Mouse (Mus musculus) lung, postnatal 14 days (tissue): Measurements from ENCODE around the gene Ngef.

Experiments used
- DNase-seq: peaks from one replicate; pipeline ENCODE4 v3.0.0; 2021

The Ngef gene

DNA sequence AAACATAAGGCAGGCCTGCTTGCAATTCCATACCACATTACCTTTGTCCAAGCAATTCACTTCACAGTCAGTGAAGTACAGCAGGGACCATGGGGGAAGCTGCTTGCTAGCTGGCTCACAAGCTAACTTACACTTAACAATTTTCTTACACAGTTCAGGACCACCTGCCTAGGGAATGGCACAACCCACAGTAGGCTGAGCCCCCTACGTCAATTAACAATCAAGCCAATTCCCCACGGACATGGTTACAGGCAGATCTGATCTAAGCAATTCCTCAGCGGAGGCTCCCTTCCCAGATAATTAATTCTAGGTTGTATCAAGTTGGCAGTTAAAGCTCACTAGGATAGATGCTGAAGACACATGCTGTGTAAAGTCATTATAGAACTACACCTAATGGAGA lies 10.7 kb downstream of the Ngef start:
- no peak for DNase-seq

GRCm38 (mm10) chr1:87553586-87553985 lies 20.1 kb downstream of the Ngef start:
- no peak for DNase-seq

GRCm38 (mm10) chr1:87551008-87551407 lies 22.7 kb downstream of the Ngef start:
- no peak for DNase-seq

- peak; percentile 71 for DNase-seq
Observed at GRCm38 (mm10) chr1:87541614-87542013, 32.1 kb downstream of the Ngef start.

- DNase-seq: no peak
Observed at GRCm38 (mm10) chr1:87537008-87537407, 36.7 kb downstream of the Ngef start.

DNA sequence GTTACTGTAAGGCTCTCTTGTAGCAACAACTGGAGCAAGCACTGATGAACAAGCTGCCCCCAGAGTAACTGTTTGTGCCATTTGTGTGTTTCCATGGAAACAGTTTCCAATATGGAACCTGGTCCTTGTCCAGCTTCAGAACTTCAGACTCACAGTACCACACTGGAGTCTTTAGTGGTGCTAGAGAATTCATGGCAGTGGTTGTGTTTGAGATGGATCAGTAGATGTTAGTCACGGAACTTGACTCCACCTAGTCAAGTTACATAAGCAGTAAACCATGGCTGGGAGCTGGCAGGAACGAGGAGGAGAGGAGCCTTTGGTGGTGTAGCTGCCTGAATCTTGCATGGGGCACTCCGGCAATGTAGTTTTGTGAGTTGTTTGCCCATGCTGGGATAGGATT lies 39.6 kb downstream of the Ngef start:
- no peak for DNase-seq

GRCm38 (mm10) chr1:87532346-87532745 lies 41.3 kb downstream of the Ngef start:
- no peak for DNase-seq

DNA sequence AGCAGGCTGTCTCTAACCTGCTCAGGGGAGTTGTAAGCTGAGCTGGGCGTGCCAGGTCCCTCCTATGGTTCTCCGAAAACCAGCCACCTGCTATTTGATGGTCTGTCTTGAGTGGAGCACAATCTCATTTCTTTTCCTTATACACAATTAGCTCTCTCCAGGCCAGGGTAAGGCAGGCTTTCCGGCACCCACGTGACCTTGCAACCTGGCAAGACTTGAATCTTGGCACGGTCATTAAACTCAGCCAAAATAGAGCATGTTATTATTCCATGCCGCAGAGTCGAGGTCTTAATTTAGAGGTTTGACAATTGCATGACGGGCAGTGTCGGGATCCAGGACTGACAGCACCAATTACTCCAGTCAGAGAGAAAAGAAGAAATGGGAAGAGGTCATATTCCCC lies 46.5 kb downstream of the Ngef start:
- DNase-seq: no peak

DNA sequence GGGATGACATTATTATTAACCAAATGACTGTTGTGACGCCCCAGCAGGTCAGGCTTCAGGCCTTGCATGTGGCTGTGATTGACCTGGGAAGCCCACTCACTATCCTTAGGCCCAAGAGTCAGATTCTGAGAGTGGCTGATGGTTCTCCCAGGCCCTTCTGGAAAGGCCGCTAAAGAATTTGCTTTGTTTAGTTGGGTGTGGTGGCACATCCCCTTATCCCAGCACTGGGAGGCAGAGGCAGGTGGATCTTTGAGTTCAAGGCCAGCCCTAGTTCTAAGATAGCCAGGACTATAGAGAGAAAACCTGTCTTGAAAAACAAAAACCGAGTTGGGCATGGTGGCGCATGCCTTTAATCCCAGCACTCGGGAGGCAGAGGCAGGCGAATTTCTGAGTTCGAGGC lies 48.6 kb downstream of the Ngef start:
- DNase-seq: no peak

- DNase-seq: no peak
Observed at GRCm38 (mm10) chr1:87521523-87521922, 52.1 kb downstream of the Ngef start.

DNA sequence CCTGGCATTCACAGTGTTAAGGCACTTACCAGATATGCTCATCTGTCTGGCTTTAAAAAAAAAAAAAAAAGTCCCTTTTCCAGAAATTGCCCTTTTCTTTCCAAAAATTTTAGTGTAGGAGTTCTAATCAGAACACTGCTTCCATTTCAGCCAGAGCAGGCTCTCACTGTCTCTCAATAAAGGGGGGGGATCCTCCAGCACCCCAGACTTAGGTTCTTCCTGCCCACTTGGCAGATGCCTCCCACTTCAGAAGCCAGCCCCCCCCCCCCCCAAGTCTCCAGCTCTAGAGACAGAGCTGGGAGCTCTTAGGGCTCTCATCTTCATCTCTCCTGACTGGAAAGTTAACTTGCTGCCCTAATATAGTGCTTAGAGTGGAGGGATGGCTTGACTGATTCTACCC lies 53.2 kb downstream of the Ngef start:
- no peak for DNase-seq

GRCm38 (mm10) chr1:87510845-87511244 lies 62.8 kb downstream of the Ngef start:
- no peak for DNase-seq

DNA sequence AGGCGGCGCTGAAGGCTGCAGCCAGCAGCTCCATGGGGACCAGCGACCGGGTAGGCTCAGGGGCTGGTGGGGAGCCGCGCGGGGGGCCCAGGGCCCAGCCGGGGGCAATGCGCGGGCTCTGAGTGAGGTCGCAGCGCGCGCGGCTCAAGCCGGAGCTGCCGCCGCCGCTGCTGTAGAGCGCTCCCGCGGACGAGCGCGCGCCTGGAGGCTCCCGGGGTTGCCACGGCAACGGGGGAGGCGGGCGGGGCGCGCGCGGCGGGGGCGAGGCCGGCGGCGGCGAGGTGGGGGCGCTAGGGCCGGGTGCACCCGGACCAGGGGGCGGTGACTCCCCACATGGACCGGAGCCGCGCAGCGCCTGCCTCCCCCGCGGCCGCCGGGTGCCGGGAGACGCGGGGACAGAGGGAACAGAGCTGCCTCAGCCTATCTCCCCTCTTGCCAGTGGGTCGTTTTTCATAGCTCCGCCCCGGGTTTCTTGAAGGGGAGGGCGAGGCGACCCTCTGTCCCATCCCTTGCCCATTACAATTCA lies 63.4 kb downstream of the Ngef start:
- DNase-seq: peak; percentile 52

DNA sequence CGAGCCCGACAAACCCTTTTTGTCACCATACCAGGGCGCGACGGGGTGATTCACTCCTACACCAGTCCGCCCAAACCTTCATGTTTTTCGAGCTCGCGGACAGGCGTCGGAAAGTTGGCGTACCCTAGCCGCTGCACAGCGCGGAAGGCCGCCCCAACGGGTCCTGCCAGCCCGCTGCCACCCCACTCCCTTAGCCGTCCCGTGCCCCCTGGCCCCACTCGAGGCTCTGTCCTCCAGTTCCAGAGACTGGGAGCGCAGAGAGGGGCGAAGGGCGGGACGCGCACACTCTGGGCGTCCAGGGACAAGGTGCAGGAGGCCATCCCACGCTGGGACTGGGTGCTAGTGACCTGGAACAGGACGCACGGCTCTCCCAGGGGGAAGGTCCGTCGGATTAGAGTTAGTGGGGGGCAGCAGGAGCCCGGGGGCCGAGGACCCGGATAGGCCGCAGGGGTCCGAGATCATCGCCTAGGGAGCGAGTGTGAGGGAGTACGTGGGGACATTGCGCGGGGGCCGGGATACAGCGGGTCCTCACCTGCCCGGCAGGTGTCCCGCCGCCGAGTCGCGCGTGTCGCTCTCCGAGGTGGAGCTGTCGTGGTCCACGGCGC lies 64.0 kb downstream of the Ngef start, which contains the start of gene Neu2:
Gene Neu2, plus strand, starts transcription at position 329 of the 605 bp plus-strand sequence.
- DNase-seq: no peak

GRCm38 (mm10) chr1:87508591-87509560 lies 64.8 kb downstream of the Ngef start:
- DNase-seq: no peak

DNA sequence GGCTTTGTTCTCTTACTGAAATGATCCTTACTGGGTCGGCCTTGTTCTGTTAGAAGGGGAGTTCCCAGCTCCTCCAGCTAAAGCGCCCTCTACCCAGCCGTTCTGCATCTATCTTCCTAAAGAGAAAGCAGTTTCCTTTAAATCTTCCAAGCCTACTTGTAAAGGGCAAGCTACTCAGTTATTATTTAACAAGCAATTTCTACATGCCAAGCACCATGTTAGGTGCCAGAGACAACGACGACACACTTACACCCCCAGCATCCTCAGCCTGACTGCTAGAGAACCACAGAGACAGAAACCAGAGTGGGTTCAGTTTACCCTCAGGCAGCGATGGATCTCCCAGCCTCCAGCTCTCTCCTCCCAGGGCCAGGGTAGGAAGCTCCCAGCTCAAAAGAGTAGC lies 65.8 kb downstream of the Ngef start:
- DNase-seq: no peak

GRCm38 (mm10) chr1:87505524-87505923 lies 68.1 kb downstream of the Ngef start:
- DNase-seq: no peak

DNA sequence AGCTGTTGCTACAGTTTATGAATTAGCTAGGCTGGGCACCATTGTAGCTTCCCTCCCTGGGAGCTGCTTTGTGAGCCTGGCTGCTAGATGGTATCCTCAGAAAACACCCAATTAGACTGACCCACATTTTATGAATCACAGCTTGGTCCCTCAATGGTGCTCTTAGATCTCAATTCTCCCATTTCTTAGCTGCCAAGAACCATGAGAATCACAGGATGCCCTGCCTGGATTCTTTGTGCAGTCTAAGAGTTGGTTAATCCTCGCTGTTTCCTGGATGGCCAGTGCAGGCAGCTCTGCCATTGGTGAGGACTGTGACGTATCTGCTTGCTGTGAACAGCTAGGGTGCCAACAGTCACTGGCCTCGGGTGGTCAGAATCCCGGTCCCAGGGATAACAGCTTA lies 80.1 kb downstream of the Ngef start:
- no peak for DNase-seq

DNA sequence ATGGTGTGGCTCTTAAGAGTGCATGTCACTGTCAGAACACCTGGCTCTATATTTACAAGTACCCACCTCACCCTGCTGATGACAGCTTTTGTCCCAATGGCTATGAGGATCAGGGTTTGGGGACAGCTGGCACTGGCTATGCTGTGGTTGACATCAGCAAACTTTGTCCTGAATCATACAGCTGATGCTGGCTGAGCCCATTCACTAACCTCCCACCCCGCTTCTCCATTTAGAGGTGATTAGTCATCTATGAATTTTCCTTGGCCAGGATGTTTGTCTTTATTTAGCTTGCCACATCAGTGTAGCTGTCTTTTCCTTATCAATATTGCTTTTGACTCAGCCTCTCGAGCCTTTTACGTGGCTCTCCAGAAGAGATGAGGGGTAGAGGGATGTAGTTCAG lies 81.4 kb downstream of the Ngef start:
- no peak for DNase-seq

DNA sequence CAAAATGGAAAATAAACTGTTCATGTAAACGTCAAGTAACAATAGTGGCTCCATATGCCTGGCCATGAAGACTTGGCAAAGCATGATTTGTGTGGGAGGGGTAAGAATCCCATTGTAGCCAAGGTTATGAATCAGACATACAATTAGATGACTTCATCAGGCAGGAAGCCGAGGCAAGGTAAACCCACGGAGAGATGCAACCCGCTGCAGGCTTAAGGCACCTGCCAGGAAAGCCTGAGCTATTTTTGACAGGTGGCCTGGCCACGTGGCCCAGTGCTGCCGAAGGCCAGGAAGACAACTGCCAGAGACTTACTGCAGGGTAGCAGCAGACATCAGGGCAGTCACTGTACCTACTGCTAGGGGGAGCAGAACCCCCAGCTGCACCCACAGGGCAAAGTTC lies 87.3 kb downstream of the Ngef start:
- DNase-seq: no peak

DNA sequence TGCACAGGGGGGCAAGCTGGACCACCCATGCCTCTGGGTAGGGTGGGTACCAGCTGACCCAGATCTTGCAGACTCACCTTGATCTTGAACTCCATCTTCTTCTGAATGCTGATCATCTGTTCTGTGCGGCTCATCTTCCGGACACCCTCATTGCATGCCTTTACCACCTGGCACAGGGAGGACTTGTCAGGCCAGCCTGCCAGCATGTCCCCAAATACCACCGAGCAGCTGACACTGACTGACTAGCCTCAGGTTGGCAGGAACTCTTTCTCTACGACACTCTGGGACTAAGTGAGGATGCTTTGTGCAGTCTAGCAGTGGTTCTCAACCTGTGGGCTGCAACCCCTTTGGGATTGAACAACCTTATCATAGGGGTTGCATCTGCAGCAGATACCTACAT lies 91.1 kb downstream of the Ngef start:
- no peak for DNase-seq

DNA sequence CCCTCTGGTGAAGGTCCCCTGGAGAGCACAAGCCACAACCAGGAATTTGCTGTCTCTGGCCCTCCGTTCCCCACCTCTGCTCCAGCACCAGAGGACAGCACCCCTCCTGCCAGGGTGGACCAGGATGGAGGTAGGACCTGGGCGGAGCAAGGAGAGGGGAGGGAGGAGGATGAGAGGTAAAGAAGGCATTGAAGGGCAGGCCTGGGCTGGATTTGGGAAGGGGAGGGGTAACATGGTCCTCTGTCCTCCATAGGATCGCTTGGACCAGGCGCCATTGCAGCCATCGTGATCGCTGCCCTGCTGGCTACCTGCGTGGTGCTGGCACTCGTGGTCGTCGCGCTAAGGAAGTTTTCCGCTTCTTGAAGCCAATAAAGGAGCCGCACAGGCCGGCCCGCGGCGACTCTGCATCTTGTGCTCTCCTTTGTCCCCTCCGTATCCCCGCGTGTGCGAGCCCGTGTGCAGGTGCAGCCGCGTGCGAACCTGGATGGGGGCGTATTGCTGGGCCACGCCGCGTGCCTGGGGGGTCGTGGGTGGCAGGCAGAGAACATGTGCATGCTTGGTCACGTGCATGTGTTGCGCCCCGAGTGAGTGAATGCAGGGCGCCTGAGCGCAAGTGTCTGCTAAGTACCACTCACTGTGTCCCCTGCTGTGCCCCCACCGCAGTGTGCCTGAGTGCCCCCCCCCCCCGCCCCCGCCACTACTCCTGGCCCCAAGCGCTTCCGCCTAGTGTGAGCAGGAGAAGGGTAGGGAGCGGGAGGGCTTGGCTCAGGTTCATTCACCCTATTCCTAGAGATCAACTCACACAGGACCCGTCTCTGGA lies 98.4 kb downstream of the Ngef start:
- no peak for DNase-seq

- DNase-seq: no peak
Observed at GRCm38 (mm10) chr1:87472576-87472975, 101.1 kb downstream of the Ngef start.
